Mouse (Mus musculus) midbrain, embryonic 12.5 days (tissue): ENCODE results near the gene Chkb. TPM values are rescaled to one million over a fixed set of nuclear protein-coding genes. Genes with fewer than 3 reads are reported as not detected.

Experiments used
- ATAC-seq: fragments of 200-750 bp; cut with Nextera tagmentation; 2 replicates; pipeline ENCODE4 v1.8.0; 2017; ENCODE audit warnings: low read depth, moderate TSS enrichment, moderate library complexity; ENCODE audit not compliant: low FRiP score
- H3K27ac ChIP-seq: fragments of 300-500 bp; sonication (generic); replicated peaks from 2 replicates; pipeline ENCODE4 v1.5.1; 2016; ENCODE audit warnings: mild to moderate bottlenecking
- H3K27me3 ChIP-seq: fragments of 300-500 bp; sonication (generic); 2 replicates; pipeline ENCODE4 v1.6.1; 2016; ENCODE audit warnings: mild to moderate bottlenecking
- H3K36me3 ChIP-seq: fragments of 300-500 bp; sonication (generic); 2 replicates; pipeline ENCODE4 v1.6.1; 2016
- H3K4me1 ChIP-seq: fragments of 300-500 bp; sonication (generic); 2 replicates; pipeline ENCODE4 v1.6.1; 2016
- H3K4me2 ChIP-seq: fragments of 300-500 bp; sonication (generic); replicated peaks from 2 replicates; pipeline ENCODE4 v1.6.1; 2016; ENCODE audit warnings: mild to moderate bottlenecking, moderate library complexity
- H3K4me3 ChIP-seq: fragments of 300-500 bp; sonication (generic); 2 replicates; pipeline ENCODE4 v1.5.1; 2016; ENCODE audit warnings: mild to moderate bottlenecking
- H3K9ac ChIP-seq: fragments of 300-500 bp; sonication (generic); replicated peaks from 2 replicates; pipeline ENCODE4 v1.6.1; 2016; ENCODE audit warnings: mild to moderate bottlenecking, moderate library complexity
- H3K9me3 ChIP-seq: fragments of 300-500 bp; sonication (generic); 2 replicates; pipeline ENCODE4 v1.6.1; 2016; ENCODE audit warnings: mild to moderate bottlenecking
- WGBS: fragments of 180-500 bp; shearing (Covaris S2); methylation state at CpG from one replicate; pipeline ENCODE4 v1.1.7; 2016; 5-methylcytosine and 5-hydroxymethylcytosine counted together
- polyA plus RNA-seq: library from polyadenylated mRNA; unstranded; fragments of >200 nt; fragmentation: Nextera tagmentation; extraction: Ambion mirVana; gene quantifications from 2 replicates; pipeline ENCODE4 v1.2.1, GENCODE M21; 2016

Chkb gene
- 67.5 and 68.0 TPM in 2 replicates for polyA plus RNA-seq

GRCm38 (mm10) chr15:89429352-89430221 is at the start of gene Chkb, which contains the start of the genes C730034F03Rik and Gm44502:
TSS of gene Chkb (minus strand) at chr15:89429908.
TSS of gene C730034F03Rik (plus strand) at chr15:89429589.
TSS of gene Gm44502 (minus strand) at chr15:89429696.
- Histone ChIP-seq H3K36me3 (peaks cover 27% of the 10 kb centered on the region), H3K4me2 (peak within 1 kb of the TSS; percentile 79), H3K27ac (peak within 1 kb of the TSS; percentile 94), H3K4me1 (peaks cover 9% of the 10 kb centered on the region), H3K4me3 (peak within 1 kb of the TSS; percentile 67), H3K9me3 (no peaks in the 10 kb centered on the region), H3K27me3 (0 out of 2 replicates have a peak, but pooled peaks cover 10% of the 10 kb centered on the region), H3K9ac (peak within 1 kb of the TSS; percentile 80)
- WGBS, result under 1% methylated on average over 70 of the region's 70 CpGs
- peak; percentile 95 for ATAC-seq

- no peaks in the 10 kb centered on the region for H3K9me3 ChIP-seq
- no peak overlapping the region for H3K9ac ChIP-seq
- 92% methylated on average over 3 of the region's 3 CpGs for WGBS
- no peak for ATAC-seq
- no peak overlapping the region for H3K4me2 ChIP-seq
- H3K4me3 ChIP-seq, result no peak overlapping the region
- no peak overlapping the region for H3K27ac ChIP-seq
- H3K36me3 ChIP-seq, result no peaks in the 10 kb centered on the region; the same call in 1 of the 2 replicates
- peaks cover 17% of the 10 kb centered on the region for H3K27me3 ChIP-seq
- H3K4me1 ChIP-seq, result peaks cover 15% of the 10 kb centered on the region
These were observed 48.9 kb upstream of the Chkb start for GRCm38 (mm10) chr15:89478622-89479021.

- ATAC-seq, result no peak
- Histone ChIP-seq H3K4me3 (no peak overlapping the region), H3K27me3 (peaks cover 17% of the 10 kb centered on the region), H3K4me2 (no peak overlapping the region), H3K36me3 (no peaks in the 10 kb centered on the region; the same call in 1 of the 2 replicates), H3K9me3 (no peaks in the 10 kb centered on the region), H3K4me1 (peaks cover 15% of the 10 kb centered on the region), H3K9ac (no peak overlapping the region), H3K27ac (no peak overlapping the region)
- 46% methylated on average over 8 of the region's 8 CpGs for WGBS
These were observed 48.1 kb upstream of the Chkb start for GRCm38 (mm10) chr15:89477806-89478205.

DNA sequence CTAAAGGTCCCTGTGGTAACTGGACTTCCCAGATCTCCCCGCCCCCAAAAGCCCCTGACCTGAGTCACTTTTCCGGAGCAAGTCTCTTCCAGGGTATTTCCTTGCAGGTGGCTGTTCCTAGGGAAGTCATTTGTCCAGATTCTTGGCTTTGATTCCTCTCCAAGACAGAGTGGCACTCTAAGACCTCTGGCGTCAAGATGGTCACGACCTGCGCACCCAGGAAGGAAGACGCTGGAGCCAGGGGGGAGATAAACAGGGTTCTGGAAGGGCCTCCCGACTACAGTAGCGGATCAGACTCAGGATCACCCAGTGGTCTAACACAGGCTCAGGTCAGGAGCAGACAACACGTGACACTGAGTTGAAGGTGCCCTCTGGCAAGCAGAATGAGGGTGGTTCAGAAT is 47.4 kb upstream of the Chkb start, which contains the start of gene Arsa:
Gene Arsa (minus strand): TSS at position 335 of the 401 bp plus-strand sequence.
- H3K9ac ChIP-seq, result peak within 1 kb of the TSS; percentile 68
- 34% methylated on average over 9 of the region's 9 CpGs for whole genome bisulfite sequencing
- ATAC-seq, result no peak
- H3K36me3 ChIP-seq, result no peaks in the 10 kb centered on the region; the same call in 1 of the 2 replicates
- H3K4me2 ChIP-seq, result peak within 1 kb of the TSS; percentile 86
- peak within 1 kb of the TSS; percentile 67 for H3K27ac ChIP-seq
- no peaks in the 10 kb centered on the region for H3K9me3 ChIP-seq
- peaks cover 17% of the 10 kb centered on the region for H3K27me3 ChIP-seq
- peak within 1 kb of the TSS; percentile 51 for H3K4me3 ChIP-seq
- peaks cover 15% of the 10 kb centered on the region for H3K4me1 ChIP-seq

- ATAC-seq, result no peak
- Histone ChIP-seq H3K9me3 (no peaks in the 10 kb centered on the region), H3K27ac (peak overlapping the region; percentile 67), H3K9ac (peak overlapping the region; percentile 68), H3K36me3 (no peaks in the 10 kb centered on the region; the same call in 1 of the 2 replicates), H3K4me2 (peak overlapping the region; percentile 86), H3K27me3 (peaks cover 17% of the 10 kb centered on the region), H3K4me3 (peak overlapping the region; percentile 51), H3K4me1 (peaks cover 15% of the 10 kb centered on the region)
- 12% methylated on average over 5 of the region's 5 CpGs for WGBS
These were observed 46.7 kb upstream of the Chkb start for GRCm38 (mm10) chr15:89476475-89476815.

DNA sequence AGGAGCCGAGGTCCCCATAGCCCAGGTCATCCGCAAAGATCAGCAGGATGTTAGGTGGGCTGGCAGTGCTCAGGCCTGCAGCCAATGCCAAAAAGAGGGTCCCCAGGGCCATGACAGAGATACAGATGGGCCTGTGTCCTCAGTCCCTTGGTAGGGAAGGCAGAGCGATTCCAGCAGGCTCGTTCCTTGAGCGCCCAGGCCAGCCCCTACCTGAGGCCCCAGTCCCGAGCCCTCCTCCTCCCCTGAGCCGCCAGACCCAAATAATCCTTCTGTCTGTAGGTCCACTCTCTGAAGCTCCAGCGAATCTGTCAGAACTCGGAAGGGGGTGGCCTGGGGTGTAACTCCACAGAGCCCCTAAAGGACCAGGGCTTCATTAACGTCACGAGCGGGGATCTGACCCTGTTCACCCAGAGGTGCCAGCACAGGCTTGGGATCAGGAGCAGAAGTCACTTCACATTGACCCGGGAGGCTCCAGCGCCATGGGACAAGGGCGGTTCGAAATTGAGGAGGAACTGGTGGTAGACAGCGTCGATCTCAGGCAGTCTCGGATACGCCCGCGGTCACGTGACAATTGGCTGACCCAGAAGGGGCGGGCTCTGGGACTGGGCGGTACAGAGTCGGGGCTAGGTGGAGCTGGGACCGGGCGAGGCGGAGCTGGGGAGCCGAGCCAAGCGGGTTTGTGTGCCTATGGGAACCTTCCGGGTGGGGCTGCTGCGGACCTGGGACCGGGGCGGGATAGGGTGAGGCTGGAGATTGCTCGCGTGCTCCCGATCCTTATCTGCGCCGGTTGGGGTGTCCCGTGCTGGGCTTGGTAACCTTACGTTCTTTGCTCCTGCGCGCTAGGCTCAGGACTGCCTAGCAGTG is 46.1 kb upstream of the Chkb start:
- 9% methylated on average over 44 of the region's 44 CpGs for WGBS
- no peaks in the 10 kb centered on the region; the same call in 1 of the 2 replicates for H3K36me3 ChIP-seq
- no peaks in the 10 kb centered on the region for H3K9me3 ChIP-seq
- H3K4me2 ChIP-seq, result peak overlapping the region; percentile 86
- peak overlapping the region; percentile 68 for H3K9ac ChIP-seq
- peak overlapping the region; percentile 51 for H3K4me3 ChIP-seq
- peak; percentile 96 for ATAC-seq
- H3K27me3 ChIP-seq, result peaks cover 17% of the 10 kb centered on the region
- peak overlapping the region; percentile 67 for H3K27ac ChIP-seq
- peaks cover 15% of the 10 kb centered on the region for H3K4me1 ChIP-seq

- Histone ChIP-seq H3K27ac (no peak overlapping the region), H3K9ac (peak overlapping the region; percentile 68), H3K4me3 (peak overlapping the region; percentile 51; the same call in 1 of the 2 replicates), H3K36me3 (no peaks in the 10 kb centered on the region; the same call in 1 of the 2 replicates), H3K9me3 (no peaks in the 10 kb centered on the region), H3K4me2 (peak overlapping the region; percentile 86), H3K27me3 (peaks cover 17% of the 10 kb centered on the region), H3K4me1 (peaks cover 15% of the 10 kb centered on the region)
- 86% methylated on average over 7 of the region's 7 CpGs for WGBS
- ATAC-seq, result peak; percentile 1; the same call in 1 of the 2 replicates
These were observed 45.5 kb upstream of the Chkb start for GRCm38 (mm10) chr15:89475293-89475600.

GRCm38 (mm10) chr15:89474596-89475292 is 45.0 kb upstream of the Chkb start:
- Histone ChIP-seq H3K4me1 (peaks cover 15% of the 10 kb centered on the region), H3K4me3 (no peak overlapping the region), H3K27me3 (peaks cover 17% of the 10 kb centered on the region), H3K4me2 (peak overlapping the region; percentile 86; the same call in 1 of the 2 replicates), H3K36me3 (no peaks in the 10 kb centered on the region), H3K9me3 (no peaks in the 10 kb centered on the region), H3K27ac (no peak overlapping the region), H3K9ac (no peak overlapping the region; the same call in 1 of the 2 replicates)
- ATAC-seq, result no peak
- 92% methylated on average over 19 of the region's 19 CpGs for WGBS

DNA sequence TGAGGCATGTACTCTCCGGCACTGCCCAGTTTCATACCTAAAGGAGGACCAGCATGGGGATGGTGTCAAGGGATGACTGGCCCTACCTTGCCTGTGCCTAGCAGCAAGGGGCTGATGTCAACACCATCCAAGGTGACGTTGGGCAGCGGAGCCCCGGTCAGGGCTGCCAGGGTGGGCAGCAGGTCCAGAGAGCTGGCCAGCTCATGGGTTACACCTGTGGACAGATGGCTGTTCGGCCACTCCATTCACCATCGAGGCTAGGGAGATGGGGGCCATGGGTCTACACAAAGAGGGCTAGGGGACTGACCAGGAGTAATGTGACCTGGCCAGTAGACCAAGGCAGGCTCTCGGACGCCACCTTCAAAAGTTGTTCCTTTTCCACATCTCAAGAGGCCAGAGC is 44.2 kb upstream of the Chkb start:
- H3K27ac ChIP-seq, result no peak overlapping the region
- 97% methylated on average over 8 of the region's 8 CpGs for WGBS
- H3K4me3 ChIP-seq, result no peak overlapping the region
- no peak overlapping the region for H3K4me2 ChIP-seq
- no peaks in the 10 kb centered on the region for H3K9me3 ChIP-seq
- no peak overlapping the region for H3K9ac ChIP-seq
- no peak for ATAC-seq
- peaks cover 17% of the 10 kb centered on the region for H3K27me3 ChIP-seq
- peaks cover 15% of the 10 kb centered on the region for H3K4me1 ChIP-seq
- H3K36me3 ChIP-seq, result no peaks in the 10 kb centered on the region

DNA sequence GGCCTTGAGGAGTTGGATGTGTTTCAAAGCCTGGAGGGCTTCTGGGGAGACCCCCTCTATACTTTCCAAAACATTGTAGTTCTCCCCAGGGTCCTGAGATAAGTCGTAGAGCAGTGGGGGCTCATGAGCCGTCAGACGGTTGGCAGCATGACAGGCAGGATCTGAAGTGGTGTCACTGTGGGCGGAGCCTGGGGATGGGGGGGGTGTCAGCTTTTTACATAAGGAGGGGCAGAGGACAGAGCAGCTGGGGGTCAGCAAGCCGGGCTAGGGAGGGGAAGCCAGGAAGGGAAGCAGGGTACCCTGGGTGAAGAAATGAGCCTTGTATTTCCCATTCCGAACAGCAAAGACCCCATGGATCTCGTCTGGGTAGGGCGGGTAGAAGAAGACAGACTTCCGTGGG is 43.7 kb upstream of the Chkb start:
- Histone ChIP-seq H3K36me3 (no peaks in the 10 kb centered on the region), H3K4me1 (peaks cover 15% of the 10 kb centered on the region), H3K9ac (no peak overlapping the region), H3K4me3 (no peak overlapping the region), H3K27ac (no peak overlapping the region), H3K27me3 (peaks cover 17% of the 10 kb centered on the region), H3K4me2 (no peak overlapping the region), H3K9me3 (no peaks in the 10 kb centered on the region)
- no peak for ATAC-seq
- 86% methylated on average over 9 of the region's 9 CpGs for WGBS

DNA sequence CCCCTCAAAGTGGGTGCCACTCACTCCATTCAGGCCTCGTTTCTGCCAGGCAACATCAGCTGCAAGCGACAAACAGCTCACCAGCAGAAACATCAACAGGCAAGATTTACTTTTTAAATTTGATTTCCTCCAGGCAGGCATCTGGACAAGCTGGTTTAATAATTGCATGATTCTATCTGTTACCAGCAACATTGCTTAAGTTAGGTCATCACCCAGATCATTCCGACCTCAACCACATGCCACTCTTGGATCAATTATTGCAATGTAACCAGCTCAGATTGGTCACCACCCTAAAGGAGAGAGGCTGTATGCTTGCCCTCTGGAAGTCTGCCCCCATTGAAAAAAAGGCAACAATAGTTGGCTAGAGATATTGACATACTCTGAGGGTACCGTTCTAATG is 41.8 kb upstream of the Chkb start:
- peaks cover 13% of the 10 kb centered on the region for H3K4me1 ChIP-seq
- H3K9ac ChIP-seq, result no peak overlapping the region
- 92% methylated on average over 4 of the region's 4 CpGs for WGBS
- ATAC-seq, result no peak
- no peak overlapping the region for H3K4me3 ChIP-seq
- no peak overlapping the region for H3K4me2 ChIP-seq
- H3K36me3 ChIP-seq, result no peaks in the 10 kb centered on the region
- peaks cover 7% of the 10 kb centered on the region for H3K27me3 ChIP-seq
- H3K27ac ChIP-seq, result no peak overlapping the region
- H3K9me3 ChIP-seq, result no peaks in the 10 kb centered on the region
